Mouse (Mus musculus) small intestine, adult 2 months (tissue): Measurements from ENCODE around the gene Degs1. TPM values are rescaled to one million over a fixed set of nuclear protein-coding genes. Genes with fewer than 3 reads are reported as not detected.
"Not testable (repeated sequence)": the region's sequence is repeated elsewhere in the genome, so short reads cannot be mapped to it uniquely, and the experiment has no call there.

Source experiments
- H3K27ac ChIP-seq: fragments of 200-500 bp; 2 replicates; pipeline ENCODE4 v1.5.1; 2012; ENCODE audit warnings: low read depth, low read length, control low read depth, inconsistent platforms; ENCODE audit not compliant: insufficient read depth
- H3K27me3 ChIP-seq: fragments of 200-500 bp; 2 replicates; pipeline ENCODE4 v1.6.1; 2012; ENCODE audit warnings: mild to moderate bottlenecking, moderate library complexity, low read length, inconsistent platforms; ENCODE audit not compliant: control insufficient read depth, insufficient read depth
- H3K36me3 ChIP-seq: fragments of 200-500 bp; 2 replicates; pipeline ENCODE4 v1.6.1; 2012; ENCODE audit warnings: mild to moderate bottlenecking, low read length, control low read depth, inconsistent platforms; ENCODE audit not compliant: control insufficient read depth, insufficient read depth
- H3K4me1 ChIP-seq: fragments of 200-500 bp; 2 replicates; pipeline ENCODE4 v1.6.1; 2012; ENCODE audit warnings: low read length, inconsistent platforms, mixed read lengths; ENCODE audit not compliant: control insufficient read depth, insufficient read depth, insufficient read length
- H3K4me3 ChIP-seq: fragments of 200-500 bp; 2 replicates; pipeline ENCODE4 v1.5.1; 2012; ENCODE audit warnings: low read depth, mild to moderate bottlenecking, control low read depth, inconsistent platforms, low read length, moderate library complexity
- CTCF ChIP-seq: fragments of 200-500 bp; IDR thresholded peaks from 2 replicates; pipeline ENCODE4 v1.5.1; 2012; ENCODE audit warnings: low read depth, mild to moderate bottlenecking, control low read depth, inconsistent platforms, low read length, moderate library complexity, mixed read lengths; ENCODE audit not compliant: insufficient replicate concordance, insufficient read length; ENCODE audit errors: extremely low read depth
- POLR2A ChIP-seq: fragments of 200-500 bp; IDR thresholded peaks from 2 replicates; pipeline ENCODE4 v1.6.1; 2012; ENCODE audit warnings: low read depth, mild to moderate bottlenecking, control low read depth, inconsistent platforms, low read length, moderate library complexity
- WGBS: fragments of 180-500 bp; shearing (Covaris S2); methylation state at CpG from one replicate; pipeline ENCODE4 v1.1.7; 2018; 5-methylcytosine and 5-hydroxymethylcytosine counted together
- polyA plus RNA-seq: library from polyadenylated mRNA; depleted of rRNA; stranded (reverse); fragments of >200 nt; gene quantifications from 2 replicates; pipeline ENCODE4 v1.2.3, GENCODE M21; 2012

The Degs1 gene
- polyA plus RNA-seq, 1 experiment = 14.1 TPM

DNA sequence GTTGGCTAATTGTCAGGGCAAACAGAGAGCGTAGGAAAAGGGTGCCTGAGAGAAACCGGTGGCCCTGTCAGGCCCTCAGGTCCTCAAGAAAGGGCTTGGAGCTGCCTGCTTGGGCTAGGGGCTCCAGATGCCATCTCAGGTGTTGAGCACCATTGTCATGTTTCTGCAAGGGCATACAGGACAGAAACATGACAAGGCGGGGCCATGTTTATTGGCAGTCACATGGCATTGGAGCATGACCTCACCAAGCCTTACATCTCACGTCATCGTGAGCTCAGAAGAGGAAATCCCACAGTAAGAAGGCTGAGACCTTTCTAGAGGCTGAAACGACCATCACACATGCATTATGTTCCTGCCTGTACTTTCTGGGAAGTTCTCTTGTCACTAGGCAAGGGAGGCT lies 13.5 kb upstream of the Degs1 start:
- Histone ChIP-seq H3K4me1 (no peaks in the 10 kb centered on the region), H3K4me3 (no peak overlapping the region), H3K27me3 (no peaks in the 10 kb centered on the region), H3K27ac (no peak overlapping the region), H3K36me3 (no peaks in the 10 kb centered on the region)
- TF ChIP-seq POLR2A (no peak), CTCF (no peak)
- 79% methylated on average over 6 of the region's 6 CpGs for WGBS

DNA sequence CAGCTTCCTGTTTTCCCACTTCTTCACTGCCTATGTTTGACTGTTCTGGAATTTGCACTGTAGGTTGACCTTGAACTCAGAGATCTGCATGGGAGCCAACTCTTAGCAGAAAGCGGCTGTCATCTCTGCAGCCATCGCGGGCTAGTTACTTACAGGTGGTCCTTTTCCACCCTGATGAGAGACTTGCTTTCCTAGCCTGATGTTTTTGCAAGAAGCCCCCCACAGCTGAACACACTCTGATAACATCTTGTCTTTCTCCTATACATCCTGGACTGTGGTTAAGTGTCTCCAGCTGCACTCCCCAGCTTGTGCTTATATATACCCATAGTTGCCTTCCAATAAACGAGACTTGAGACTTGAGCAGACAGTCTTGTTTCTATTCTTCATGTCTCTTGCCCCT lies 9.7 kb upstream of the Degs1 start:
- H3K27ac ChIP-seq = no peak overlapping the region
- H3K27me3 ChIP-seq = no peaks in the 10 kb centered on the region
- TF ChIP-seq POLR2A (no peak), CTCF (no peak)
- no peaks in the 10 kb centered on the region for H3K4me1 ChIP-seq
- no peaks in the 10 kb centered on the region for H3K36me3 ChIP-seq
- no peak overlapping the region for H3K4me3 ChIP-seq
- 84% methylated on average over 4 of the region's 4 CpGs for WGBS

DNA sequence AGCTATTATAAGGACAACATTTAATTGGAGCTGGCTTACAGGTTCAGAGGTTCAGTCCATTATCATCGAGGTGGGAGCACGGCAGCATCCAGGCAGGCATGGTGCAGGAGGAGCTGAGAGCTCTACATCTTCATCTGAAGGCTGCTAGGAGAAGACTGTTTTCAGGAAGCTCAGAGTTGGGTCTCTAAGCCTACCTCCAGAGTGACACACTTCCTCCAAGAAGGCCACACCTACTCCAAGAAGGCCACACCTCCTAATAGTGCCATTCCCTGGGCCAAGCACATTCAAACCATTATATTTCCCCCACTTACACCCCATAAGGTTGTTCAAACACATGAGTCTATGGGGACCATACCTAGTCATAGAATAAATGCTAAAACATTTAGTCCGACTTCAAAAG lies 8.1 kb upstream of the Degs1 start:
- not testable (repeated sequence) for H3K27me3 ChIP-seq, H3K27ac ChIP-seq, H3K4me1 ChIP-seq, H3K36me3 ChIP-seq, H3K4me3 ChIP-seq
- WGBS = 80% methylated on average over 3 of the region's 3 CpGs

DNA sequence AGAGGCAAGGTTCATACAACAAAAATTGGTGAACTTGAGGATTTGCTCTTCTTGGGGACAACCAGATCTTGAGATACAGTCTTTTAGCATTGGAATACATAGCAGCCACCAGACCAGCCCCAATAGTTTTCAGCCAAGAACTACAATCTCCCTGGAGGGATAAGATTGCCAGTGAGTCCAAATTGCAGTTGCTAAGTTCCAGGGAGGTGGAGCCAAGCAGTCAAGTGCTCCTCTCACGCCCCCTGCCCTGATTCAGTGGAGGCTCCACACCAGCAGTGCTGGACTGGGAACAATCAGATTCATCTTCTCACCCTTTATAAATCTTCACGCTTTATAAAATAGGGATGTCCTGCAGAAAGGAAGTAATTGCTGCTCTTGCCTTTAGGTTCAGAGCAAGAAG lies 7.2 kb upstream of the Degs1 start:
- no peaks in the 10 kb centered on the region for H3K36me3 ChIP-seq
- H3K4me3 ChIP-seq = no peak overlapping the region
- H3K4me1 ChIP-seq = no peaks in the 10 kb centered on the region
- TF ChIP-seq CTCF (no peak), POLR2A (no peak)
- no peak overlapping the region for H3K27ac ChIP-seq
- H3K27me3 ChIP-seq = no peaks in the 10 kb centered on the region
- WGBS = 57% methylated on average over 2 of the region's 2 CpGs

DNA sequence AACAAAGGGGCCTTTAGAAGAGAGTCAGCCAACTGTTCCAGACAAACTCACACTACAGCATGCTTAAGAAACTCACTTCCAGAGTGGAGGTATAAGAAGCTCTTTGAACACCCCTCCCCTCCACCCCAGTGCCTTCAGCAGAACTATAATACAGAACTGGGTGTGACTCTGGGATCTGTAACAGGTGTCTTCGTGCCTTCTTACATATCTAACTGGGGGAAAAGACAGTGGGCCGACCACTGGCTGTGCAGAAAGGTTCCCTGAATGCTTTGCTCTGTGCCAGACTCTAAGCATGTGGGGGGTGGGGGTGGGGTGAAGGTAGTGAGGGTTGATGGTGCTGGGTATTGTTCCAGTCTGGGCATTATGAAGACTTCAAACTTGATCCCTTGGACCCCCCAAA lies 6.0 kb upstream of the Degs1 start:
- no peak overlapping the region for H3K4me3 ChIP-seq
- WGBS = 67% methylated on average over 2 of the region's 2 CpGs

DNA sequence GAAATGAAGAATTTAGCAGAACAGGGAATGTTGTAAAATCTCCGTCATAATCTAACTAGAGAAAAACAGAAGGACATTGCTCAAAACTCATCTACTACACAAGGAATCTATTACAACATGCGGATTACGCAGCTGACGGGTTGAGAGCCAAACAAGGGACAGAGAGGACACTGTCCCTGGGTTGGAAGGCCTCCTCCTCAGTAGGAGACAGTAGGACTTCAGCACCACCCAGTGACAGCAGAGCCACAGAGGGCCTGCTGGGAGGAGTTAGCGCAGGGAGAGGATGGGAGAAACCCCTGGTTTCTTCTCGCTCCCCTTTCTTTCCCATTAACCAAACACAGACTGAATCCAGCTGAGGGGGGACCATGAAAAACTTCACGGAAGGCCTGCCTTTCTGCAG lies 5.2 kb upstream of the Degs1 start:
- Histone ChIP-seq H3K27ac (no peak overlapping the region), H3K4me1 (no peaks in the 10 kb centered on the region), H3K4me3 (no peak overlapping the region), H3K27me3 (no peaks in the 10 kb centered on the region), H3K36me3 (no peaks in the 10 kb centered on the region)
- WGBS = 87% methylated on average over 7 of the region's 7 CpGs
- TF ChIP-seq POLR2A = no peak
- TF ChIP-seq CTCF = no peak

More for the DNA sequence above, 6.0 kb upstream of the Degs1 start:
- TF ChIP-seq CTCF (no peak), POLR2A (no peak)
- Histone ChIP-seq H3K27ac (no peak overlapping the region), H3K36me3 (no peaks in the 10 kb centered on the region), H3K4me1 (no peaks in the 10 kb centered on the region), H3K27me3 (no peaks in the 10 kb centered on the region)

DNA sequence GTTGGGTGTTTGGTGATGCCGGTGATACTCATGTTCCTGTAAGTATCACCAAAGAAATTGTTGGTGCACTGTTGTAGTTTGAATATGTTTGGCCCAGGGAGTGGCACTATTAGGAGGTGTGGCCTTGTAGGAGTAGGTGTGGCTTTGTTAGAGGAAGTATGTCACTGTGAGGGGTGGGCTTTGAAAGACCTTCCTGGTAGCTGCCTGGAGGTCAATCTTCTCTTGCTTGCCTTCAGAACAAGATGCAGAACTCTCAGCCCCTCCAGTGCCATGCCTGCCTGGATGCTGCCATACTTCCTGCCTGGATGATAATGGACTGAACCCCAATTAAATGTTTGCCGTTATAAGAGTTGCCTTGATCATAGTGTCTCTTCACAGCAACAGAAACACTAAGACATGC lies 2.2 kb upstream of the Degs1 start:
- no peaks in the 10 kb centered on the region for H3K27me3 ChIP-seq
- no peaks in the 10 kb centered on the region for H3K36me3 ChIP-seq
- no peak overlapping the region for H3K27ac ChIP-seq
- H3K4me1 ChIP-seq = peaks cover 8% of the 10 kb centered on the region
- H3K4me3 ChIP-seq = no peak overlapping the region
- TF ChIP-seq CTCF (no peak), POLR2A (no peak)
- WGBS = 92% methylated on average over 2 of the region's 2 CpGs

DNA sequence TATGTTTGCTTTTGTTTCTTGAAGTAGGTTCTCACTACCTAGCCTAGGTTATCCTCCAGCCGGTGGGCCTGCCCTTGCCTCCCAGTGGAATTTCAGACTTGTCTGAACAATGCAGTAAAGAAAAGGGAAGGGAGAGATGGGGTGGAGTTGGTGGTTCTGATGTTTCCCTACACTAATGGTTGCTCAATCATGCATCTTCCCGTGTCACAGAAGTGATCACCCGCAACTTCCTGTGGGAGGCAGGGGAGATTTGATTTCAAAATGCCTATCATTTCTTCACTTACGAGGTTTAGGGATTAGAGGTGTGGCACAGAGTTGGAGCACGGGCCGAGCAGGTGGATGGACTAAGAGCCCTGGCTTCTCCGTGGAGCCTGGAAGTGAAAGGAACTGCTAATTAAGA lies 627 bp upstream of the Degs1 start:
- Histone ChIP-seq H3K36me3 (peaks cover 10% of the 10 kb centered on the region), H3K27ac (no peak overlapping the region), H3K27me3 (no peaks in the 10 kb centered on the region), H3K4me1 (peaks cover 8% of the 10 kb centered on the region), H3K4me3 (no peak overlapping the region)
- no peak for TF ChIP-seq CTCF
- TF ChIP-seq POLR2A = no peak
- WGBS = 36% methylated on average over 7 of the region's 7 CpGs
